Mouse (Mus musculus) myocyte (in vitro differentiated cells): ENCODE measurements around the gene Ikzf1. TPM values are rescaled to one million over a fixed set of nuclear protein-coding genes. Genes with fewer than 3 reads are reported as not detected.

ENCODE experiments used
- H3K27me3 ChIP-seq: one replicate; pipeline ENCODE4 v1.6.1; 2011; ENCODE audit not compliant: control insufficient read depth, insufficient read depth, insufficient read length
- H3K36me3 ChIP-seq: one replicate; pipeline ENCODE4 v1.6.1; 2011; ENCODE audit not compliant: control insufficient read depth, insufficient read depth
- H3K4me2 ChIP-seq: one replicate; pipeline ENCODE4 v1.6.1; 2011; ENCODE audit warnings: low read depth, control low read depth
- H3K4me3 ChIP-seq: one replicate; pipeline ENCODE4 v1.5.1; 2011; ENCODE audit warnings: mild to moderate bottlenecking, control low read depth, moderate library complexity
- H3K79me2 ChIP-seq: one replicate; pipeline ENCODE4 v1.6.1; 2011; ENCODE audit not compliant: control insufficient read depth, insufficient read depth
- H3ac ChIP-seq: one replicate; pipeline ENCODE4 v1.6.1; 2011; ENCODE audit not compliant: control insufficient read depth, insufficient read length
- CEBPB ChIP-seq: IDR thresholded peaks from 2 replicates; pipeline ENCODE4 v1.6.1; 2011; ENCODE audit warnings: mild to moderate bottlenecking, moderate library complexity; ENCODE audit not compliant: poor library complexity, insufficient read depth, severe bottlenecking
- E2F4 ChIP-seq: IDR thresholded peaks from one replicate; pipeline ENCODE4 v1.6.1; 2011; ENCODE audit warnings: mild to moderate bottlenecking, control low read depth, moderate library complexity; ENCODE audit not compliant: insufficient read depth
- MAX ChIP-seq: IDR thresholded peaks from one replicate; pipeline ENCODE4 v1.6.1; 2011; ENCODE audit warnings: low read depth, mild to moderate bottlenecking, control low read depth
- MYOD1 ChIP-seq, 3 experiments: IDR thresholded peaks; one replicate each; pipeline ENCODE4 v1.6.1; 2011; ENCODE audit warnings: control low read depth in 2 of 3, low read depth in 2 of 3, mild to moderate bottlenecking in 2 of 3, moderate library complexity in 1 of 3; ENCODE audit not compliant: insufficient read length in 2 of 3, control insufficient read depth in 1 of 3
- MYOG ChIP-seq, 3 experiments: IDR thresholded peaks; one replicate each; pipeline ENCODE4 v1.6.1; 2011; ENCODE audit warnings: control low read depth in 2 of 3, low read depth in 2 of 3, mild to moderate bottlenecking in 2 of 3; ENCODE audit not compliant: insufficient read length in 2 of 3, control insufficient read depth in 1 of 3, insufficient read depth in 1 of 3
- POLR2A ChIP-seq: IDR thresholded peaks from one replicate; pipeline ENCODE4 v1.6.1; 2011; ENCODE audit warnings: low read depth, mild to moderate bottlenecking, control low read depth, moderate library complexity; ENCODE audit not compliant: insufficient read length
- REST ChIP-seq: IDR thresholded peaks from one replicate; pipeline ENCODE4 v1.6.1; 2011; ENCODE audit warnings: mild to moderate bottlenecking, control low read depth, moderate library complexity; ENCODE audit not compliant: insufficient read depth, insufficient read length
- SRF ChIP-seq: IDR thresholded peaks from one replicate; pipeline ENCODE4 v1.6.1; 2011; ENCODE audit warnings: low read depth; ENCODE audit not compliant: control insufficient read depth, insufficient read length
- TCF12 ChIP-seq: IDR thresholded peaks from one replicate; pipeline ENCODE4 v1.6.1; 2011; ENCODE audit warnings: mild to moderate bottlenecking, control low read depth; ENCODE audit not compliant: poor library complexity, insufficient read depth, severe bottlenecking
- TCF3 ChIP-seq: IDR thresholded peaks from one replicate; pipeline ENCODE4 v1.6.1; 2011; ENCODE audit warnings: low read depth, control low read depth; ENCODE audit not compliant: insufficient read length
- USF1 ChIP-seq: IDR thresholded peaks from one replicate; pipeline ENCODE4 v1.6.1; 2011; ENCODE audit warnings: low read depth, mild to moderate bottlenecking, control low read depth, moderate library complexity
- polyA plus RNA-seq: library from polyadenylated mRNA; unstranded; fragments of >200 nt; fragmentation: generic; extraction: Trizol; gene quantifications from one replicate; pipeline ENCODE4 v1.2.1, GENCODE M21; 2012; ENCODE audit warnings: missing spikeins

Ikzf1 gene
- polyA plus RNA-seq, 1 experiment, result 0.19 TPM

DNA sequence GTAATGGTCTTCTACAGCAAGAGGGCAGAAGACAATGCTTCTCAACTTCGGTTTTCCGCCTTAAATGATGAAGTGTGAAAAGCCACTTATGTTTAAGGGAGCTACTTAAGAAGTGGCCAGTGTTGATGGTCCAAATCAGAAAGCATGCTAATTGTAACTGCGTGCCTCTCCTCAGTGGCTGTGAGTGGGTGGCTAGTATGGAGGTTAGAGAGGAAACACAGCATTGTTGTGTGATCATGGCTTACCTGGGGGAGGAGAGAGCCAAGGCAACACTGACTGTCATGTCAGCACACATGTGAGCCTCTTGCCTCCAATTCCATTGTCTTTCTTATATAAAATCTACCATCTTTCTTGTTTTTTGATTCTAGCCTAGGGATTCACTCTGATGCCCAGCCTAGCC, 8.6 kb downstream of the Ikzf1 start:
- Histone ChIP-seq H3K79me2 (no peaks in the 10 kb centered on the region), H3K4me3 (no peak overlapping the region), H3ac (no peak overlapping the region), H3K27me3 (no peaks in the 10 kb centered on the region), H3K4me2 (no peak overlapping the region), H3K36me3 (no peaks in the 10 kb centered on the region)
- no peak for TF ChIP-seq TCF12
- no peak for TF ChIP-seq USF1

DNA sequence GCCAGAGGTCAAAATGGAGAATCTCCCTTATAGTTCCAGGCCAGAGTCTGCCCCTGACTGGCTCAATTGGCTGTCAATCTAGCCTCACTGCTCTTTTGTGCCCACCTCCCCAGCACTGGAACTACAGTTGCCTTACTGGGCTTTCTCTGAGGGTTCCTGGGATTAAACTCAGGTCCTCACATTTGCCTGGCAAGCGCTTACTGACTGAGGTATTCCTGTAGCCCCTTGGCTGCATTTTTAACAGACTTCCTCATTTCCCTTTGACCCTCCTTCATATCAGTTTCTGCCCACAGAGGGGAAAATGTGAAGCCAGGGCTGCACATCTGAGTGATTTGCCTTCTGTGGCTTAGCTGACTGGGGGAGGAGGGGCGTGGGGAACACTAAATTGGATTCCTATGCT, 9.3 kb downstream of the Ikzf1 start:
- Histone ChIP-seq H3K27me3 (no peaks in the 10 kb centered on the region), H3K36me3 (no peaks in the 10 kb centered on the region), H3K4me3 (no peak overlapping the region), H3ac (no peak overlapping the region), H3K4me2 (no peak overlapping the region), H3K79me2 (no peaks in the 10 kb centered on the region)
- TF ChIP-seq USF1 (no peak), MAX (no peak), POLR2A (no peak), TCF12 (no peak), TCF3 (no peak), MYOG (IDR thresholded peaks at IDR 0.05; ENCODE audit: control insufficient read depth in 1 of 3, insufficient read depth in 1 of 3, insufficient read length in 2 of 3, low read depth in 2 of 3) (no peak), REST (no peak), MYOD1 (IDR thresholded peaks at IDR 0.05; ENCODE audit: control insufficient read depth in 1 of 3, insufficient read length in 2 of 3, low read depth in 2 of 3) (no peak), CEBPB (no peak)

DNA sequence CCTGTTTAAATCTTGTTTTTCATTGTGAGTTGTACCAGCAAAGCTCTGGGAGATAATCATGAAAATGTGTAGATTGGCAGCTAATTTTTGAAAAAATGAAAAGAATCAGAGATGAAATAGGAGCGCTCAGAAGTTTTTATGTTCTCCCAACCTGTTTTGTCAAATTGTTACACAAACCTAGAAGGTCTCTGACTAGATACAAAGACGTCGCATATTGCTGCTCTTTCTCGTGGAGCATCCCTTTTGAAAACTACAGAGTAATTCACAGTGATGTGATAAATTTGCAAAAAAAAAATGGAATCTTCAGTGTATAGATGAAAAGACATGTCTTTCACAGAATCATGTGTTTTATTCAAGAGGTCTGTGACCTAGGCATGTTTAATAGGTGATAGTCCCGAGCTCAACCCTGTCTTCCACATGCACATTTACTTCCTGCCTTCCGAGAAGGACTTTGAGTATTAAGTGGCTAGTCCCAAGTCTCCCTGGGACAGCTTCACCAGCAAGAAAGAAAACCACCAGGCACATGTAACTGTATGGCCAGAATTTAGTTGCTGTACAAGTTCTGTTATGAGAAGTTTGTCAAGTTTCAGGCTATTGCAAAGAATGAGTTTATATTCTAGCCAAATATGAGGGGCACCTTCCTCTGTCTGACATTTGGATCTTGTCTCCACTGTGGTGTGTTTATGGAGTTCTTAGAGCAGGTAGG, 9.8 kb downstream of the Ikzf1 start:
- Histone ChIP-seq H3K27me3 (no peaks in the 10 kb centered on the region), H3K79me2 (no peaks in the 10 kb centered on the region), H3K4me2 (no peak overlapping the region), H3K4me3 (no peak overlapping the region), H3ac (no peak overlapping the region), H3K36me3 (no peaks in the 10 kb centered on the region)
- TF ChIP-seq USF1, result no peak
- TF ChIP-seq MYOD1 (IDR thresholded peaks at IDR 0.05; ENCODE audit: control insufficient read depth in 1 of 3, insufficient read length in 2 of 3, low read depth in 2 of 3), result no peak
- TF ChIP-seq CEBPB, result no peak
- no peak for TF ChIP-seq SRF
- no peak for TF ChIP-seq REST
- TF ChIP-seq E2F4, result no peak
- no peak for TF ChIP-seq MYOG (IDR thresholded peaks at IDR 0.05; ENCODE audit: control insufficient read depth in 1 of 3, insufficient read depth in 1 of 3, insufficient read length in 2 of 3, low read depth in 2 of 3)
- TF ChIP-seq TCF3, result no peak
- no peak for TF ChIP-seq POLR2A
- no peak for TF ChIP-seq MAX
- TF ChIP-seq TCF12, result no peak

DNA sequence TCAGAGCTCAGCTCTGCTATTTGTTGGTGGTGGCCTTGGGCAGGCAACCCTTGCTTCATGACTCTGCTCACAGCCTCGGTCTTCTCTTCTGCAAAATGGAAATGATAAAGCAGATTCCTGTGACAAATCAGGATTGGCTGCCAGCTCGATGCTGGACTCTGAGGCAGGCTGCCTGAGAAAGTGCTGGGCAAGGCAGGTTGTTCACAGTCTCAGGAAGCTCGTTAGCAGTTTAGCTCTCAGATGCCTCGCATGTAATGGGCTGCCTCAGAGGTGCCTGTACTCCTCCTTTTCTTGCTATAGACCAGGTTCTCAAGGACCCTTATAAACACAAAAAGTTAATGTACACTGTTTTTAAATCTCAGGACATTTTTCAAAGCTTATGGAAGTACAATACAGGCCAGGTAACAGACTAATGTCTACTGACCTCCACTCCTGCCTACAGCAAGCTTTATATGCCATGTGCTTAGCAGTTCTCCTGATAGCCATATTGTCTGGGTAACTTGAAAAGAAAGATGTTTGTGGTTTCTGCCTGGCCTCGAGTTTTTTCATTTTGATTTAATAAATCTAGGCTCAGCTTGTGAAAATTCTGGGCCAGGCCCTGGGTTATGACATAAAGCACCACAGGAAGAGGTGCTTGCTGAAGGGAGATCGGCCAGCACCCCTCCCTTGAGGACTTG, 10.5 kb downstream of the Ikzf1 start:
- H3K27me3 ChIP-seq, result no peaks in the 10 kb centered on the region
- H3K4me2 ChIP-seq, result no peak overlapping the region
- H3K79me2 ChIP-seq, result no peaks in the 10 kb centered on the region
- H3K4me3 ChIP-seq, result no peak overlapping the region
- no peak for TF ChIP-seq MYOD1 (IDR thresholded peaks at IDR 0.05; ENCODE audit: control insufficient read depth in 1 of 3, insufficient read length in 2 of 3, low read depth in 2 of 3)
- TF ChIP-seq MYOG (IDR thresholded peaks at IDR 0.05; ENCODE audit: control insufficient read depth in 1 of 3, insufficient read depth in 1 of 3, insufficient read length in 2 of 3, low read depth in 2 of 3), result no peak
- no peak for TF ChIP-seq TCF12
- TF ChIP-seq E2F4, result no peak
- TF ChIP-seq MAX, result no peak
- TF ChIP-seq USF1, result no peak
- TF ChIP-seq SRF, result no peak
- TF ChIP-seq REST, result no peak
- H3K36me3 ChIP-seq, result no peaks in the 10 kb centered on the region
- H3ac ChIP-seq, result no peak overlapping the region

DNA sequence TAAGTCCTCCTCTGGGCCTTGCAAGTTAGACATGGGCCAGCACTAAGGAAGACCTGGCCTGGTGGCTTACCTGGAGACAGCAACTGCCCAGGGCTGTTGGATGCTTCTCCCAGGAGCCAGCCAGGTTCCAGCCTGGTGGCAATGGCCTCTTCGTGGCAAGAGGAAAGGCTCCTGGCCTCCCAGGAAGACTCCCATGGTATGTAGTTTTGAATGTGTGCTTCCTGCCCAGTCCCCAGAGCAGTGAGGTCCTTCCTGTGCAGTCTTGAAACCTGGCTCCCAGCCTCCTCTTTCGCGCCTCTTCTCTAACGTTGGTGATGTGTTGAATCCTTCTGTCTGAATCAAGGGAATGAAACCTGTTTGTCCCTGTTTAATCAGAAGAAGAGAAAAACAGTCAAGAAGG, 11.1 kb downstream of the Ikzf1 start:
- no peaks in the 10 kb centered on the region for H3K36me3 ChIP-seq
- H3K27me3 ChIP-seq, result no peaks in the 10 kb centered on the region
- no peak overlapping the region for H3K4me2 ChIP-seq
- no peak for TF ChIP-seq MAX
- TF ChIP-seq TCF12, result no peak
- no peak for TF ChIP-seq E2F4
- H3K4me3 ChIP-seq, result no peak overlapping the region
- no peaks in the 10 kb centered on the region for H3K79me2 ChIP-seq
- no peak overlapping the region for H3ac ChIP-seq
